Mouse (Mus musculus): ENCODE measurements around the gene Rps15a.

The Rps15a gene

DNA sequence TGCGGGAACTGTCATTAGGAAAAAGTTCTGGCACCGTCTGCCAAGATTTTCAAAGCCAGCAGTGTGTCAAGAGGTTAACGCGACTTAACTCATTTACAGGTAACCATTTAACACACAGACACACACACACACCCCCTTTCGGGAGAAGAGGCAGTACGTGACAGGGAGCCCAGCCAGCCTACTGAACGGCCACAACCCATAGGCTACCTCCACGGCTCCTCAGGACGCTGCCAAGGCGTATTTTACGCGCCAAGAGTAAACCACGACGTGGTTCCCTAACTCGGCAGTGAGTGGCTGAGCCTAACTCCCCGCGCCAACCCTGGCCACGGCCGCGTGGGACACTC lies 483 bp downstream of the Rps15a start:
- no peak for DNase-seq (ENCODE audit: low read depth)

- no peak for DNase-seq (ENCODE audit: low read depth)
Observed at GRCm38 (mm10) chr7:118113541-118114297, 2.3 kb downstream of the Rps15a start.

DNA sequence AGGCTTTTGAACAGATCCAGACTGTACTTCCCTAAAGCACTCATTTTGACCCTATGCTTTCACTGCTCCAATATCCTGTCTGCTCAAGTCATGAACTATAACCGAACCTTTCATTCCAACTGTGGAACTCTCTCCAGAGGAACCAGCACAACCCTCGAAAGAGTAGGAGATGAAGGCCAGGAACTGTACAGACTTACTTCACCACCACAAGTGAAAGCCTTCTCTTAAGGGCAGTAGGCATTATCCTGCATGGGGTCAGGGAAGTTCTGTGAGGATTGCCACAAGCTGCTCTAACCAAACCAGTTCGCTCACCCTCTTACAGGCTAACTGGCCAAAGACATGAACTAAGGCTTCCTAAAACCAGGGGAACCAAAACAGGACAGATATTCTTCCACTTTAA lies 4.9 kb downstream of the Rps15a start:
- no peak for DNase-seq (ENCODE audit: low read depth)

DNA sequence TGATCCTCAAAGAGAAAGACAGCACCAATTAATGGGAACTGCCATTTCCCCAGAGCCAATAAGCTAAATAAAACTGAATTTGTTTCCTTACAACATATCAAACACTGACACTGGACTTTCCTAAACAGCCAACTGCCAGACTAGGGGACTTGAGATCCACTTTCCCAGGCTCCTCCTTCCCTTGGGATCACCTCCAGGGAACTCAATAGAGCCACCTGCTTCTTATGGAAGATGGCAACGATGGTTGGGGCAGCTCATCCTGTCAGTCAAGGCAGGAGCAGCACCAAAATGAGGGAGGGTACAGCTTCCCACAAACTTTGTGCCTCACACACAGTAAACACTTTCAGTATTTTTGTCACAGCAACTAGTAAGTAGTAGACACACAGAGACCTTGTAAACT lies 8.3 kb downstream of the Rps15a start:
- DNase-seq (ENCODE audit: low read depth): no peak

DNA sequence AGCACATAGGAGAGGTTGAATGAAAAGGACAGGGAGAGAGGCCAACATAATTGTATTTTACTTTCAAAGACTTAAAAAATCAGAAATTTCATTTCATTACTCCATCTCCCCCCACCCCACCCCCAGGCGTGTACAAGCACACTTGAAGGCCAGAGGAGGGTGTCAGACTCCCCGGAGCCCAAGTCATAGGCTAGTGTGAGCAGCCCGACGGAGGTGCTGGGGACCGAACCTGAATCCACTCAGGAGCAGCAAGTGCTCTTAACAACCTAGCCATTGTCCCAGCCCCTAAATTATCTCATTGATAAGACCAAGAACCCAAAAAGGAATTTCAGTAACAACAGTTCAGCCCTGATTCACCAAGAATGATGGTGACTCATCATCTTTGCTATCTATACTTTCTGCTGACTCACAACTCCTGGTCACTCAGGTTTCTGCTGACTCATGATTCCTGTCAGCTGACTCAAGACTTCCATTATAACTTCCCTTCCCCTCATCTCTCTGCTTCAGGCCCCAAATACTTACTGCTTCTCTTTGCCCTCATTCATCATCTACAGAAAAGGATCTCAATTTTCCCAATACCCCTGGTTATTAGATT lies 11.4 kb downstream of the Rps15a start:
- peak; percentile 74 for DNase-seq (ENCODE audit: low read depth)

DNA sequence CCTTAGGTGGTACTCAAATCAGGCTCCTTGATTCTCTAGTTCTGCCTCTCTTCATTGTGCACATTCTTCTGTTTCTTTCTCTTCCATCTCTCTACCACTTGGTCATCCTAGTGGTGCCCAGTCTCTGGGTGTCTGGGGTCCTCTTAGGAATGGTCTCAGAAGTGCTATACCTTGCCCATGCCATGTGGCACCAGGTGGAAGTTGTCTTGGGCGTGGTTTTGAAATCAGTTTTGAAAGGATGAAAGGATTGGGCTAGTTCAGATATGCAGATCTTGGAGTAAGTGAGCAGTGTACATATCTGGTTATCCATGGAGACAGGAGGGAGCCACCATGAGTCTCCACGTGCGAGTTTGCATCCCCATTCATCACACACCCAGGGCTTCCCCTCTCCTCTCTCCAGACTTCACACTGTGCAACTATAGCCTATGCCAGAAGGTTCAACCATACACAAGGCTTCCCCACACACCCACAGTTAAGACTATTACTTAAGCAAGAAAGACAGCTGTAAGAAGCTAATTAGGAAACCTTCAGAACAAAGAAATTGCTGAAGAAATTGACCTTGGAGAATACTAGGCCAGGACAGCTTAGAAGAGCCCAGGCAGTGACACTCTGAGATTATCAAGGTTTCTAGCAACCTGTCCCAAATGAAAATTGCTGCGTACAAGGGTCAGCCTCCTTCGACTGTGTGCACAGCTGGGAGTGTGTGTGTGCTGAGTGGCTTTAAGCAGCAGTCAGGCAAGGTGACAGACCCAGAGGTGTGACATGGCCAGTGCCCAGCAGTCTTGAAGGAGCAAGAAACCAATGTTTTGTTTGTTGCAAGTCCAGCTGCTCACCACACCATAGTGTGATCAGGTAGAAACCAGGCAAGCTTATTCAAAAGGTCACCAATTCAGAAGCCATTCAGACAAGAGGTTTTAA lies 12.3 kb downstream of the Rps15a start:
- no peak for DNase-seq (ENCODE audit: low read depth)

DNA sequence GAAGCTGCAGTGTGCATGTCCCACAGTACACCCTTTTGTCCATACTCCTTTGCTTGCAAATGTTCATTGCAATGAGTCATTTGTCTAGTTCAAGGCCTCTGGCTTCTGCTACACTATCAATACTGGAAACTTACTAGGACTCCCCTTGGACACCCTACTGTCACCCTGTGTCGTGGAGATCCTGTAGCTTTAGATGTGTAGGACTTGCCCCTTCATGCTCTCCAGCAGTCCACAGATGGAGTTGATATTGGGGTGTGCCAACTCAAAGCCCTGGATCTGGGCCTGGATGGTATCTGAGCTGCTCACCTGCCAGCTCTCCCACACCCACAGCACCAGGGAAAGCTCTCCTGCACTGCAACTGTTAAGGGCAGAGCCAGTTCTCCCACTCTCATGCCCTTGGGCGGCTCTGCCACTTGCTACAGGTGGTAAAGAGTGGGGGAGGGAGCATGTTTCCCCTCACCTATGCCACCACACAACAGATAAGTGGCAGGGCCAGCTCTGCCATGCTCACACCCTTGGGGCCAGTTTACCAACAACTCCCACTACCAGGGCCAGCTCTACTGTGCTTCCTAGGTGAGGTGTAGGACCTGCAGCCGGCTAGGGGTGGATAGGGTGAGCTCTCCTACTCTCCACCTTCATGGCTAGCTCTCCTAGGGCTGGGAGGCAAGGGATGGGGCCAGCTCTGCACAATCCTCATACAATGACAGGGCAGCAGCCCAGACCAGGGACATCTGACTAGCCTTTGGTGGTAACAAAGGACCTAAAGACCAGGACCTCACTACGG lies 13.1 kb downstream of the Rps15a start:
- no peak for DNase-seq (ENCODE audit: low read depth)

GRCm38 (mm10) chr7:118102231-118102630 lies 13.8 kb downstream of the Rps15a start:
- peak; percentile 66 for DNase-seq (ENCODE audit: low read depth)

- no peak for DNase-seq (ENCODE audit: low read depth)
Observed at GRCm38 (mm10) chr7:118097615-118098014, 18.4 kb downstream of the Rps15a start.

DNA sequence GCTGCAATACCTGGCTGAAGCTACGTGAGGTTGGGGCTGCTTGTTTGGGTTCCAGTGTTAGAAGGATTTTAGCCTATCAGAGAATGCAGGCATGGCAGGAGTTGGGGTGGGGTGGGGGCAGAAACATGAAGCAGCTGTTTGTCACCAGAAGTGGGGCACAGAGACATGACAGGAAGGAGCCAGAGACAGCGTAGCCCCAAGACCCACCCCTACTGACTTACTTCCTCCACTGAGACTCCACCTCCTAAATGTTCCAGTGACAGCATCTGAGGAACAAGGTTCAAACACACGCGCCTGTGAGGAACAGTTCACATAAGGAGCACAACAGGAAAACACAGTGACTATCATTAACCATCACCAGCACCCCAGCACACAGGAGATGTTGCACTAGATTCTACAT lies 36.0 kb downstream of the Rps15a start:
- DNase-seq (ENCODE audit: low read depth): no peak

DNA sequence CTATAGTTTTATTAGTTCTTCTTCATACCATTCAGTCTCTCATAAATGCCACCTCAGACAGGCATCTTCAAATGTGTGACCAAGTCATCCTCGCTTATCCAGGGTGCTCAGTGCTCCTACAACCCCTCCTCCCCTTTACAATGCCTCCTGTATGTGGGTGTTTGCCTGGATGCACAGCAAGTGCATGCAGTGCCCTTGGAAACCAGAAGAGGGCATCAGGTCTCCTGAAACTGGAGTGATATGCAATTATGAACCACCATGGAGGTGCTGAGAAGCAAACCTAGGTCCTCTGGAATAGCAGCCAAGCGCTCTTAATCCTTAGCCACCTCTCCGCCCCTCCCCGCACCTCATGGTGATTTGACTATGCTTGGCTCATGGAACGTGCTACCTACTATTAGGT lies 36.9 kb downstream of the Rps15a start:
- DNase-seq (ENCODE audit: low read depth): no peak

DNA sequence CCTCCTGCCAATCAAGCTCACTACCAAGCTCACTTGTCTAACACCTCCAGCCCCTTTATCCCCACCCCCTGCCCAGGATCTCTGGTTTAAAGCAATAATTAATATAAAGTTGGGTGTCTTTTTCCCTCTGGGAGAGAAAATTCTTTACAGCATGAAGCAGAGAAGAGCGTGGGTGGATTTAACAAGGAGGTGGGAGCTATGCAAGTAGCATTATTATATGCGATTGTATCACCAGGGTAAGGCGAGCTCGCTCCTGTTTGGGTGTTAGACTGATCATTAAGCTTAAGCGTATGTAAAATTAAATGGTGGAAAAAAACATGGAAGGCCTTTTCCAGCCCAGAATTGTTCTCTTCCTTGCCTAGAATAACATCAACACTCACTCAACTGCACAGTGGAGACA lies 48.7 kb downstream of the Rps15a start:
- no peak for DNase-seq (ENCODE audit: low read depth)

DNA sequence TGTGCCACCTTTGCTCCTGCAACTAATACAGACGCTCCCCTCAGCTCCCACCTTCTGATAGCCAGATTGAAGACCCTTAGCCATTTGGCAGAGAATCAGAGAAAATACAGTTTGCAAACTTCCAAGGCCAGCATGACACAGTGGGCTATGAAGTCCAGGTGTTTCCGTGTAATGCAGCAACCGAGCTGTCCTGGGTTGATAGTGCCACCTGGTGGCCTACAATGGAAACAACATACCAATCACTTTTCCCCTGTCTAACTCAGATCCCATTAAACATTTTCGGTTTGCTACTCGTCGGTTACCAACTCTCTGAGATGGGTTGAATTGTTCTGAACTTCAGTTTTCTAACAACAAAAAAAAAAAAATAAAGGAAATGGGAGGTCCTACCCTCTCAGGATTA lies 59.7 kb downstream of the Rps15a start:
- no peak for DNase-seq (ENCODE audit: low read depth)
